Comparison of ENCODE assay signal across 9 mouse cellular contexts in the genomic region with DNA sequence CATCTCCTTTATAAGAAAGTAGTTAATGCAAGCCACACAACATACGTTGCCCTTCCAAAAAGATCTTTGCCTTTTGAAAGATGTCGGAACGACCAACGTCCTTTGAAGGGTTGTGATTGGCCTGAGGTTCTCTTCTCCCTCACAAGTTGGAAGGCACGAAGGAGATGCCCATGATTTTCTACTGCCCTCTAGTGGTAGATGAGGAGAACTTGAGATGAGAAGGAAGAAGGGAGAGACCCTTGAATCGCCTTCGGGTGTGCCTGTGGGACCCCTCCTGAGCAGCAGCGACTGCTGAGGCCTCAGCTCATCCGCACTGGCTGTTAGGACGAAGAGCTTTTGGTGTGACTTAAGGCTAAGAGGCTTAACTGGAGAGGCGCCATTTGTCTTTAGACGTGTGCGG. TPM values are rescaled to one million over a fixed set of nuclear protein-coding genes. Genes with fewer than 3 reads are reported as not detected.
A peak's percentile ranks its signal among the peaks of the same experiment; 100 is the strongest.
DNase-seq lines count a peak whose midpoint lies in the region; ATAC-seq lines count a peak whose summit lies in the region.
"Had no signal": no experiment of that assay in that cellular context is flagged by ENCODE, and none has a peak within 500 bp of the region (broad histone marks: within the 10 kb centered on the region; RNA-seq: fewer than 3 reads in every experiment).

No protein-coding gene starts in this region.

- peak overlapping the region; percentile 35 for H3K4me2 ChIP-seq in embryonic facial prominence, embryonic 15.5 days (replicated peaks)
- H3K4me2 ChIP-seq in liver, embryonic 15.5 days = peak overlapping the region; percentile 57
- peak overlapping the region; percentile 34 for H3K4me2 ChIP-seq in neural tube, embryonic 12.5 days (replicated peaks)

- H3K9me3 ChIP-seq in embryonic facial prominence, embryonic 15.5 days (replicated peaks) = no peaks in the 10 kb centered on the region
- no peaks in the 10 kb centered on the region for H3K9me3 ChIP-seq in hindbrain, embryonic 10.5 days
- no peaks in the 10 kb centered on the region for H3K9me3 ChIP-seq in liver, embryonic 15.5 days (replicated peaks)
- H3K9me3 ChIP-seq in neural tube, embryonic 12.5 days = no peaks in the 10 kb centered on the region

- DNase-seq in layer of hippocampus, postnatal 14 days (ENCODE audit: low spot score in 2 of 2) = peak; percentile 21 to 61
- no peak for DNase-seq in layer of hippocampus, postnatal 36 days
- DNase-seq in NIH3T3 (ENCODE audit: low read depth) = peak; percentile 83
- peak; percentile 43 for DNase-seq in hindbrain, embryonic 10.5 days (ENCODE audit: low spot score)
- no peak for DNase-seq in gastrocnemius, postnatal 4 days (ENCODE audit: low spot score in 2 of 2)

- ATAC-seq in embryonic facial prominence, embryonic 15.5 days (ENCODE audit: insufficient number of reproducible peaks, low FRiP score, low TSS enrichment, low read depth) = no peak
- ATAC-seq in liver, embryonic 15.5 days (ENCODE audit: insufficient read depth) = no peak
- peak; percentile 4; the same call in 1 of the 2 replicates for ATAC-seq in neural tube, embryonic 12.5 days (ENCODE audit: low FRiP score, low read depth)

- H3K27ac ChIP-seq in embryonic facial prominence, embryonic 15.5 days (replicated peaks) = no peak overlapping the region
- peak overlapping the region; percentile 29; the same call in 1 of the 2 replicates for H3K27ac ChIP-seq in hindbrain, embryonic 10.5 days
- no peak overlapping the region for H3K27ac ChIP-seq in liver, embryonic 15.5 days (replicated peaks)
- no peak overlapping the region for H3K27ac ChIP-seq in neural tube, embryonic 12.5 days

- peak overlapping the region; percentile 15 for H3K4me3 ChIP-seq in embryonic facial prominence, embryonic 15.5 days (replicated peaks)
- H3K4me3 ChIP-seq in hindbrain, embryonic 10.5 days = peak overlapping the region; percentile 27
- H3K4me3 ChIP-seq in liver, embryonic 15.5 days (replicated peaks) = peak overlapping the region; percentile 12; the same call in 1 of the 2 replicates
- no peak overlapping the region for H3K4me3 ChIP-seq in neural tube, embryonic 12.5 days

- 0 out of 2 replicates have a peak, but pooled peaks cover 3% of the 10 kb centered on the region for H3K27me3 ChIP-seq in embryonic facial prominence, embryonic 15.5 days
- H3K27me3 ChIP-seq in hindbrain, embryonic 10.5 days (ENCODE audit: insufficient read depth, poor library complexity, severe bottlenecking) = no peaks in the 10 kb centered on the region; the same call in 1 of the 2 replicates
- peaks cover 6% of the 10 kb centered on the region for H3K27me3 ChIP-seq in liver, embryonic 15.5 days
- 0 out of 2 replicates have a peak, but pooled peaks cover 3% of the 10 kb centered on the region for H3K27me3 ChIP-seq in neural tube, embryonic 12.5 days (replicated peaks)

- WGBS in embryonic facial prominence, embryonic 15.5 days = 6% methylated on average over 13 of the region's 13 CpGs
- WGBS in hindbrain, embryonic 10.5 days = 9% methylated on average over 13 of the region's 13 CpGs
- WGBS in liver, embryonic 15.5 days (ENCODE audit: insufficient replicate concordance) = 8% methylated on average over 13 of the region's 13 CpGs
- WGBS in neural tube, embryonic 12.5 days = 14% methylated on average over 13 of the region's 13 CpGs

- H3K36me3 ChIP-seq in embryonic facial prominence, embryonic 15.5 days = no peaks in the 10 kb centered on the region
- no peaks in the 10 kb centered on the region for H3K36me3 ChIP-seq in hindbrain, embryonic 10.5 days
- no peaks in the 10 kb centered on the region for H3K36me3 ChIP-seq in liver, embryonic 15.5 days (replicated peaks)
- H3K36me3 ChIP-seq in neural tube, embryonic 12.5 days = no peaks in the 10 kb centered on the region

- peaks cover 10% of the 10 kb centered on the region; the same call in 1 of the 2 replicates for H3K4me1 ChIP-seq in embryonic facial prominence, embryonic 15.5 days
- H3K4me1 ChIP-seq in hindbrain, embryonic 10.5 days (replicated peaks) = peaks cover 24% of the 10 kb centered on the region
- H3K4me1 ChIP-seq in liver, embryonic 15.5 days (replicated peaks) = 0 out of 2 replicates have a peak, but pooled peaks cover 3% of the 10 kb centered on the region
- no peaks in the 10 kb centered on the region for H3K4me1 ChIP-seq in neural tube, embryonic 12.5 days

- H3K9ac ChIP-seq in embryonic facial prominence, embryonic 15.5 days = no peak overlapping the region
- no peak overlapping the region for H3K9ac ChIP-seq in liver, embryonic 15.5 days
- H3K9ac ChIP-seq in neural tube, embryonic 12.5 days = no peak overlapping the region

RNA-seq across cellular contexts. Expression of a gene that starts 10.4 kb away (rescaled TPM):
- total RNA-seq in layer of hippocampus, postnatal 14 days (2021) = 100 to 1,000 TPM; 161 to 164 TPM
- 100 to 1,000 TPM; 174 to 190 TPM for total RNA-seq in layer of hippocampus, postnatal 36 days (2021)
- polyA plus RNA-seq in embryonic facial prominence, embryonic 15.5 days (2015; fragmentation: Nextera tagmentation; extraction: Ambion mirVana) = 8.0 and 9.0 TPM in 2 replicates
- 5.7 and 5.9 TPM in 2 replicates for polyA plus RNA-seq in hindbrain, embryonic 10.5 days (2016; fragmentation: Nextera tagmentation; extraction: Ambion mirVana)
- polyA plus RNA-seq in liver, embryonic 15.5 days (2015; fragmentation: Nextera tagmentation; extraction: Ambion mirVana) = 1.1 and 1.5 TPM in 2 replicates
- 6.3 TPM in 2 replicates for polyA plus RNA-seq in neural tube, embryonic 12.5 days (2016; fragmentation: Nextera tagmentation; extraction: Ambion mirVana)
- total RNA-seq in gastrocnemius, postnatal 4 days (2021) = 10 to 100 TPM; 30.8 to 33.0 TPM

RNA-seq across cellular contexts. Expression of a gene that starts 10.7 kb away (rescaled TPM):
- total RNA-seq in layer of hippocampus, postnatal 14 days (2021) = not detected
- not detected for total RNA-seq in layer of hippocampus, postnatal 36 days (2021)
- not detected in 2 replicates for polyA plus RNA-seq in embryonic facial prominence, embryonic 15.5 days (2015; fragmentation: Nextera tagmentation; extraction: Ambion mirVana)
- not detected in 2 replicates for polyA plus RNA-seq in hindbrain, embryonic 10.5 days (2016; fragmentation: Nextera tagmentation; extraction: Ambion mirVana)
- not detected in 2 replicates for polyA plus RNA-seq in liver, embryonic 15.5 days (2015; fragmentation: Nextera tagmentation; extraction: Ambion mirVana)
- polyA plus RNA-seq in neural tube, embryonic 12.5 days (2016; fragmentation: Nextera tagmentation; extraction: Ambion mirVana) = not detected in 2 replicates
- not detected for total RNA-seq in gastrocnemius, postnatal 4 days (2021)
- total RNA-seq: left cerebral cortex, adult 8-10 months had no signal

RNA-seq across cellular contexts. Expression of a gene that starts 24.2 kb away (rescaled TPM):
- not detected for total RNA-seq in layer of hippocampus, postnatal 14 days (2021)
- total RNA-seq in layer of hippocampus, postnatal 36 days (2021) = not detected
- not detected in 2 replicates for polyA plus RNA-seq in embryonic facial prominence, embryonic 15.5 days (2015; fragmentation: Nextera tagmentation; extraction: Ambion mirVana)
- polyA plus RNA-seq in hindbrain, embryonic 10.5 days (2016; fragmentation: Nextera tagmentation; extraction: Ambion mirVana) = not detected in 2 replicates
- polyA plus RNA-seq in liver, embryonic 15.5 days (2015; fragmentation: Nextera tagmentation; extraction: Ambion mirVana) = not detected in 2 replicates
- not detected in 2 replicates for polyA plus RNA-seq in neural tube, embryonic 12.5 days (2016; fragmentation: Nextera tagmentation; extraction: Ambion mirVana)
- total RNA-seq in gastrocnemius, postnatal 4 days (2021) = not detected
- total RNA-seq: left cerebral cortex, adult 8-10 months had no signal

RNA-seq across cellular contexts. Expression of a gene that starts 30.1 kb away (rescaled TPM):
- 1 to 10 TPM; 3.6 to 3.9 TPM for total RNA-seq in layer of hippocampus, postnatal 14 days (2021)
- total RNA-seq in layer of hippocampus, postnatal 36 days (2021) = 1 to 10 TPM; 4.0 to 4.2 TPM
- polyA plus RNA-seq in embryonic facial prominence, embryonic 15.5 days (2015; fragmentation: Nextera tagmentation; extraction: Ambion mirVana) = 11.9 and 13.4 TPM in 2 replicates
- polyA plus RNA-seq in hindbrain, embryonic 10.5 days (2016; fragmentation: Nextera tagmentation; extraction: Ambion mirVana) = 1.8 and 1.9 TPM in 2 replicates
- polyA plus RNA-seq in liver, embryonic 15.5 days (2015; fragmentation: Nextera tagmentation; extraction: Ambion mirVana) = 2.1 and 2.2 TPM in 2 replicates
- 1.9 and 2.0 TPM in 2 replicates for polyA plus RNA-seq in neural tube, embryonic 12.5 days (2016; fragmentation: Nextera tagmentation; extraction: Ambion mirVana)
- total RNA-seq in gastrocnemius, postnatal 4 days (2021) = 1 to 10 TPM; 5.6 to 6.1 TPM

Comparison
In these comparisons a context has a peak if more than half of its experiments do, and no peak if none do; other contexts are left out.
1. DNase-seq: peak in layer of hippocampus, postnatal 14 days (2 of 2), NIH3T3 (single experiment) and hindbrain, embryonic 10.5 days (single experiment); none in layer of hippocampus, postnatal 36 days (0 of 2) and gastrocnemius, postnatal 4 days (0 of 2).
2. Peak in every context shown above with its lines, with median percentiles within 50 percentile points of each other: H3K4me2 ChIP-seq.